Mouse (Mus musculus): Measurements from ENCODE around the gene Acad12. TPM values are rescaled to one million over a fixed set of nuclear protein-coding genes. Genes with fewer than 3 reads are reported as not detected.
"Not testable (repeated sequence)": the region's sequence is repeated elsewhere in the genome, so short reads cannot be mapped to it uniquely, and the experiment has no call there.

The Acad12 gene
- polyA plus RNA-seq, 1 experiment from 2014 or later, result 1.1 TPM

DNA sequence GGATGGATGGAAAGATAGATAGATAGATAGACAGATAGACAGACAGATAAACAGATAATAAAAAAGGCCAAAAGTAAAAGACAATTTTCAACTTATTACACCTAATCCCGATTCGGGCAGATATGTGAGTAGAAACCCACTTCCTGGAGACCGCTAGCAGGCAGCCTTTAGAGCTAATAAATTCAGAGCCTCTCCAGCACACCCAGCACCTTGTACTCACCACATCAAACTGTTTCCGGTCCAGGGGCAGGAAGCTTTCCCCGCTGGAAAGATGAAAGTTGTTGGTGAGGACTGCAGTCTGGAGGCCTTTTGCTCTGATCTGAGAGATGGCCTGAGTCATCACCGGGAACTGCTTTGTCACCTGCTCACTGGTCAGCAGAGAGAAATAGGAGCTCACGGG, 30.4 kb upstream of the Acad12 start:
- no peaks in the 10 kb centered on the region for H3K36me3 ChIP-seq
- no peak overlapping the region for H3K4me3 ChIP-seq
- no peak for ATAC-seq (replicated peaks)
- H3K27me3 ChIP-seq, result no peaks in the 10 kb centered on the region
- 90% methylated on average over 7 of the region's 7 CpGs for WGBS
- H3K4me1 ChIP-seq, result no peaks in the 10 kb centered on the region
- H3K9ac ChIP-seq (replicated peaks), result no peak overlapping the region
- H3K4me2 ChIP-seq (replicated peaks), result no peak overlapping the region
- H3K27ac ChIP-seq (replicated peaks), result no peak overlapping the region
- H3K9me3 ChIP-seq, result no peaks in the 10 kb centered on the region

- no peak for ATAC-seq (replicated peaks)
Measured at GRCm38 (mm10) chr5:121639601-121640000, 20.9 kb upstream of the Acad12 start.

DNA sequence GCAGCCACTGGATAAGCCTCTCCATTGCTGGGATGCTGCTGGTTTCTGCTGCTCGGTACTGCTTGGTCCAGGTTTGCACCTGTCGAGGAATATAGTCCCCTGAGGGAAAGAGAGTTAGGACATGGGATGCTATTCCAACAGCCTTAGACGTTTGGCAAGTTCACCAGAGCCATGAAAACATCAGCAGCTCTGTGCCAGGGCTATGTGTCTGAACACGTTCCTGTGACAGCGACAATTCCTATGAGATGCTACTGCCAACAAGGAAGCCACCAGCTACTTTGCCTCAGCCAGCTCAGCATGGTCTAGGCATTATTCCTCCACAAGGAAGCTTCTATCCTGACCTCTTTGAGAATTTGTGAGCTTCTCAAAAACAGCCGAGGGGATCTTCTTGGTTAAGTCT, 18.6 kb upstream of the Acad12 start:
- Histone ChIP-seq H3K9ac (replicated peaks) (no peak overlapping the region), H3K9me3 (no peaks in the 10 kb centered on the region), H3K4me3 (no peak overlapping the region), H3K4me1 (no peaks in the 10 kb centered on the region), H3K27ac (replicated peaks) (no peak overlapping the region), H3K36me3 (no peaks in the 10 kb centered on the region), H3K27me3 (no peaks in the 10 kb centered on the region), H3K4me2 (replicated peaks) (no peak overlapping the region)
- ATAC-seq (replicated peaks), result no peak
- 87% methylated on average over 6 of the region's 6 CpGs for WGBS

More at GRCm38 (mm10) chr5:121639601-121640000, 20.9 kb upstream of the Acad12 start:
- Histone ChIP-seq H3K27ac (replicated peaks) (no peak overlapping the region), H3K9ac (replicated peaks) (no peak overlapping the region), H3K4me3 (no peak overlapping the region), H3K4me2 (replicated peaks) (no peak overlapping the region), H3K27me3 (no peaks in the 10 kb centered on the region), H3K36me3 (no peaks in the 10 kb centered on the region), H3K9me3 (no peaks in the 10 kb centered on the region), H3K4me1 (no peaks in the 10 kb centered on the region)
- WGBS, result 91% methylated on average over 9 of the region's 9 CpGs

- Histone ChIP-seq H3K36me3 (no peaks in the 10 kb centered on the region), H3K4me3 (no peak overlapping the region), H3K4me2 (replicated peaks) (no peak overlapping the region), H3K27me3 (no peaks in the 10 kb centered on the region), H3K9me3 (no peaks in the 10 kb centered on the region), H3K27ac (replicated peaks) (no peak overlapping the region), H3K4me1 (no peaks in the 10 kb centered on the region), H3K9ac (replicated peaks) (no peak overlapping the region)
- ATAC-seq (replicated peaks), result no peak
- WGBS, result 92% methylated on average over 5 of the region's 5 CpGs
Measured at GRCm38 (mm10) chr5:121634668-121635067, 15.9 kb upstream of the Acad12 start.

GRCm38 (mm10) chr5:121632804-121633203, 14.1 kb upstream of the Acad12 start:
- no peaks in the 10 kb centered on the region for H3K27me3 ChIP-seq
- no peak overlapping the region for H3K27ac ChIP-seq (replicated peaks)
- H3K4me1 ChIP-seq, result no peaks in the 10 kb centered on the region
- H3K9ac ChIP-seq (replicated peaks), result no peak overlapping the region
- WGBS, result 42% methylated on average over 3 of the region's 3 CpGs
- no peak overlapping the region for H3K4me3 ChIP-seq
- H3K9me3 ChIP-seq, result no peaks in the 10 kb centered on the region
- no peak for ATAC-seq (replicated peaks)
- no peak overlapping the region for H3K4me2 ChIP-seq (replicated peaks)
- H3K36me3 ChIP-seq, result no peaks in the 10 kb centered on the region

DNA sequence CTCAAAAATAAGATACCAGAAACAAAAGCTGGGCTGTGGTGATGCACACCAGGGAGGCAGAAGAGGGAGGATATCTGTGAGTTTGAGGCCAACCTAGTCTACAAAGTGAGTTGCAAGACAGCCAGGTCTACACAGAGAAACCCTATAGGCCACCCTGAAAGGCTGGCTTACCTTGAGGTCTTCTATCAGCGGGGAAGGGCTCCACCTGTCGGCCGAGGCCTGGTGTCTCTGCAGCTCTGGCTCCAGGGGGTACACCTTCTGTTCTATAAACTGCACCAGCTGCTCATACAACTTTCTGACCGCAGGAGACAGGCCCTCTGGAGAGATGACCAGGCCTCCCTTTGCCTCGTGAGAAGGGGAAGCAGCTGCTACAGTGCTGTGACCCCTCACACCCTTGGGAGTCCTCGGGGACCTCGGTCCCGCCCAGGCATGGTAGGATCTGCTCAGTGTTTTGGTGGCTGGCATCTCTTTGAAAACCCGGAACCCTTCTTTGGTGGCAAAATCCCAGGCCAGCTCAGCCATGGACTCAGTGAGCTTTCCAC, 12.4 kb upstream of the Acad12 start:
- H3K36me3 ChIP-seq; H3K9ac ChIP-seq (replicated peaks); H3K27ac ChIP-seq (replicated peaks); ATAC-seq (replicated peaks); H3K4me2 ChIP-seq (replicated peaks); H3K4me3 ChIP-seq; H3K9me3 ChIP-seq; H3K4me1 ChIP-seq; H3K27me3 ChIP-seq: not testable (repeated sequence)
- 72% methylated on average over 9 of the region's 9 CpGs for WGBS

- 6% methylated on average over 1 of the region's 1 CpGs for WGBS
- no peak overlapping the region for H3K27ac ChIP-seq (replicated peaks)
- no peaks in the 10 kb centered on the region for H3K9me3 ChIP-seq
- H3K4me1 ChIP-seq, result no peaks in the 10 kb centered on the region
- H3K9ac ChIP-seq (replicated peaks), result no peak overlapping the region
- ATAC-seq (replicated peaks), result no peak
- H3K27me3 ChIP-seq, result no peaks in the 10 kb centered on the region
- no peak overlapping the region for H3K4me2 ChIP-seq (replicated peaks)
- no peak overlapping the region for H3K4me3 ChIP-seq
- no peaks in the 10 kb centered on the region for H3K36me3 ChIP-seq
Measured at GRCm38 (mm10) chr5:121627871-121628270, 9.1 kb upstream of the Acad12 start.

DNA sequence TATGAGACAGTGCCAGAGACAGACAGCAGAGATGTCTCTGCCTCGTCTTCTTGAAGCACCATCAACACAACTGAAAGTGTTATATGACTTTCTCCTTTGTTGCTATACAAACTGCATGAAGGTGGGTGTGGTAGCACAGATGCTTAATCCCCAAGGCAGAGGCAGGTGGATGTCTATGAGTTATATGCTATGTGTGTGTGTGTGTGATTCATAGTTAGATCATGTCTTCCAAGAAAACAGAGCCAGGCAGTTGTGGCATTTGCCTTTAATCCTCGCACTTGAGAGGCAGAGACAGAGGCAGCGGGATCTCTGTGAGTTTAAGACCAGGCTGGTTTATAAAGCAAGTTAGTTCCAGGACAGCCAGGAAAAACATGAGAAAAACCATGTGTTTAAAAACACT, 4.5 kb upstream of the Acad12 start:
- Histone ChIP-seq H3K4me2 (replicated peaks) (no peak overlapping the region), H3K9ac (replicated peaks) (no peak overlapping the region), H3K9me3 (no peaks in the 10 kb centered on the region), H3K27ac (replicated peaks) (no peak overlapping the region), H3K4me1 (peaks cover 10% of the 10 kb centered on the region), H3K4me3 (no peak overlapping the region), H3K36me3 (no peaks in the 10 kb centered on the region), H3K27me3 (no peaks in the 10 kb centered on the region)
- no peak for ATAC-seq (replicated peaks)
- WGBS, result 89% methylated on average over 3 of the region's 3 CpGs

DNA sequence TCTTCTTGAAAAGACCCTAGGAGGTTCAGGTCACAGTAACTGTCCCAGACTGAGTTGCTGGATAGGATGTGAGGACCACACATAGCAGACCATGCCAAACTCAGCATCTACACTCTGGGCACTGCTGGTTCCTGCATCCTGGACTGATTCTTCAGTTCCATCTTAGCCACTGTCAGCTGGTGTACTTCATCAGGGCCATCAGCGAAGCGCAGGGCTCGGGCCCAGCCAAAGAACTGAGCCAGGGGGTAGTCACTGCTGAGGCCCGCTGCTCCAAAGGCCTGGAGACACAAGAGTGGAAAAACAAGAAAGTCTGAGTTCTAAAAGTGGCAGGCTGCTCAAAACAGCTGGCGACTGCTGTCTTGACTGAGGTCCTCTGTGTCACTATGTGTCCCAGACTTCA, 2.4 kb upstream of the Acad12 start:
- Histone ChIP-seq H3K9me3 (no peaks in the 10 kb centered on the region), H3K4me1 (peaks cover 10% of the 10 kb centered on the region), H3K27me3 (no peaks in the 10 kb centered on the region), H3K36me3 (no peaks in the 10 kb centered on the region), H3K27ac (replicated peaks) (no peak overlapping the region), H3K4me3 (no peak overlapping the region), H3K4me2 (replicated peaks) (no peak overlapping the region), H3K9ac (replicated peaks) (no peak overlapping the region)
- WGBS, result 94% methylated on average over 5 of the region's 5 CpGs
- ATAC-seq (replicated peaks), result no peak

DNA sequence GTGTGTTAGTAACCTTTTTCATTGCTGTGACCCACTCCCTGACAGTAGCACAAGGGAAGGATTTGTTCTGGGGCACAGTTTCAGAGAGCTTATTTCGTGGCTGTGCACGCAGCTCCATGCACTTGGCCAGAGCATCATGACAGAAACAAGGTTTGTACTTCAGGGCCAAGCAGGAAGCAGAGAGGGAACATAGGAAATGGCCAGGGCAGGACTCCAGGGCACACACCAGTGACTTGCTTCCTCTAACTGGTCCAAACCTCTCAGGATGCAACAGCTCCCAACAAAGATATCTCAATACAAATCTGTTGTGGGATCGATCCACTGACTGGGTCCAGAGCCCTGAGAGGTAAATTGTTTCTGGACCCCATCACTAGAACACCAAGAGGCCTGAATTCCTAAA, 3.8 kb downstream of the Acad12 start:
- H3K9ac ChIP-seq (replicated peaks); H3K27me3 ChIP-seq; H3K27ac ChIP-seq (replicated peaks); ATAC-seq (replicated peaks); H3K36me3 ChIP-seq; H3K4me1 ChIP-seq; H3K4me2 ChIP-seq (replicated peaks); H3K9me3 ChIP-seq; H3K4me3 ChIP-seq: not testable (repeated sequence)
- WGBS, result 87% methylated on average over 3 of the region's 3 CpGs

- Histone ChIP-seq H3K27ac (replicated peaks) (no peak overlapping the region), H3K9me3 (no peaks in the 10 kb centered on the region), H3K4me2 (replicated peaks) (no peak overlapping the region), H3K4me3 (no peak overlapping the region), H3K9ac (replicated peaks) (no peak overlapping the region), H3K36me3 (no peaks in the 10 kb centered on the region), H3K27me3 (no peaks in the 10 kb centered on the region), H3K4me1 (no peaks in the 10 kb centered on the region)
- 86% methylated on average over 6 of the region's 6 CpGs for WGBS
- no peak for ATAC-seq (replicated peaks)
Measured at GRCm38 (mm10) chr5:121612036-121612435, 6.7 kb downstream of the Acad12 start.

- not testable (repeated sequence) for H3K4me3 ChIP-seq; H3K27ac ChIP-seq (replicated peaks); H3K4me1 ChIP-seq; H3K36me3 ChIP-seq; H3K4me2 ChIP-seq (replicated peaks); H3K9ac ChIP-seq (replicated peaks); H3K27me3 ChIP-seq; ATAC-seq (replicated peaks); H3K9me3 ChIP-seq
- 54% methylated on average over 8 of the region's 8 CpGs for WGBS
Measured at GRCm38 (mm10) chr5:121609556-121610135, 9.1 kb downstream of the Acad12 start.

DNA sequence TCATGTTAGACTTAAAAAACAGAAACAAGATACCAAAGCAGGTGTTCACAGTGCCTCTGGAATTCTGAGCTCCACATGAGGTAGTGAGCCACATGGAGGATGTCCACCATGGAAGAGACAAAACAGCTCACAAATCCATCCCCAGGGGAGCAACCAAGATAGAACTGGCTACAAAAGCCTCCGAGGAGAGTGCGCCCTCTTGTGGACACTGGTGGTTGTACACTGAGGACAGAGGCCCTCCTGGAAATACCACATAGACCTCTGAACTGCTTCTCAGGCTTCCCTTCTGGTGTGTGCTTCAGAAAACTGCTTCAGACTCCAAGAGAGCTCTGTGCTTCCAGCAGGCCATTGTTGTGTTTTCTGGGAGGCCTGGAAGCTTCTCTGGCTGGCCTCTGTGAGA, 12.6 kb downstream of the Acad12 start:
- Histone ChIP-seq H3K36me3 (no peaks in the 10 kb centered on the region), H3K9ac (replicated peaks) (no peak overlapping the region)

More for the DNA sequence above, 12.6 kb downstream of the Acad12 start:
- Histone ChIP-seq H3K27ac (replicated peaks) (no peak overlapping the region), H3K27me3 (no peaks in the 10 kb centered on the region), H3K4me2 (replicated peaks) (no peak overlapping the region), H3K9me3 (no peaks in the 10 kb centered on the region), H3K4me1 (peaks cover 4% of the 10 kb centered on the region; the same call in 1 of the 2 replicates), H3K4me3 (no peak overlapping the region)
- WGBS, result 2% methylated on average over 2 of the region's 2 CpGs
- no peak for ATAC-seq (replicated peaks)

Measured in forebrain, embryonic 15.5 days (tissue).